Mouse (Mus musculus) forebrain, embryonic 11.5 days (tissue): ENCODE data around the gene Arhgef28. TPM values are rescaled to one million over a fixed set of nuclear protein-coding genes. Genes with fewer than 3 reads are reported as not detected.

Source experiments
- ATAC-seq: fragments of 200-750 bp; cut with Nextera tagmentation; replicated peaks from 2 replicates; pipeline ENCODE4 v1.8.0; 2017; ENCODE audit warnings: moderate TSS enrichment; ENCODE audit not compliant: low FRiP score
- DNase-seq: peaks from one replicate; pipeline ENCODE4 v3.0.0-alpha.2; 2017; ENCODE audit warnings: low spot score
- H3K27ac ChIP-seq: fragments of 300-500 bp; sonication (generic); 2 replicates; pipeline ENCODE4 v1.5.1; 2014; ENCODE audit warnings: low read depth, low read length
- H3K27me3 ChIP-seq: fragments of 300-500 bp; sonication (generic); 2 replicates; pipeline ENCODE4 v1.6.1; 2014; ENCODE audit warnings: mild to moderate bottlenecking, low read length, mixed read lengths; ENCODE audit not compliant: control insufficient read depth, insufficient read depth
- H3K36me3 ChIP-seq: fragments of 300-500 bp; sonication (generic); 2 replicates; pipeline ENCODE4 v1.6.1; 2014; ENCODE audit warnings: mild to moderate bottlenecking, low read length, moderate library complexity, mixed read lengths; ENCODE audit not compliant: control insufficient read depth, insufficient read depth
- H3K4me1 ChIP-seq: fragments of 300-500 bp; sonication (generic); replicated peaks from 2 replicates; pipeline ENCODE4 v1.6.1; 2014; ENCODE audit warnings: low read length, mixed read lengths; ENCODE audit not compliant: control insufficient read depth, insufficient read depth
- H3K4me2 ChIP-seq: fragments of 300-500 bp; sonication (generic); 2 replicates; pipeline ENCODE4 v1.6.1; 2014; ENCODE audit warnings: low read depth, mild to moderate bottlenecking, low read length, moderate library complexity, mixed read lengths; ENCODE audit not compliant: severe bottlenecking
- H3K4me3 ChIP-seq: fragments of 300-500 bp; sonication (generic); 2 replicates; pipeline ENCODE4 v1.5.1; 2014; ENCODE audit warnings: low read depth, low read length
- H3K9ac ChIP-seq: fragments of 300-500 bp; sonication (generic); 2 replicates; pipeline ENCODE4 v1.6.1; 2014; ENCODE audit warnings: low read length
- H3K9me3 ChIP-seq: fragments of 300-500 bp; sonication (generic); 2 replicates; pipeline ENCODE4 v1.6.1; 2016; ENCODE audit warnings: low read length, mixed read lengths; ENCODE audit not compliant: control insufficient read depth
- WGBS: fragments of 180-500 bp; shearing (Covaris S2); extraction: QIAGEN DNeasy Blood & Tissue Kit; methylation state at CpG from one replicate; pipeline ENCODE4 v1.1.7; 2014; 5-methylcytosine and 5-hydroxymethylcytosine counted together
- polyA plus RNA-seq: library from polyadenylated mRNA; unstranded; fragments of >200 nt; fragmentation: Nextera tagmentation; extraction: Ambion mirVana; gene quantifications from 2 replicates; pipeline ENCODE4 v1.2.1, GENCODE M21; 2014

Gene Arhgef28
- polyA plus RNA-seq, 1 experiment from 2014 or later, result 6.3 TPM

GRCm38 (mm10) chr13:98124113-98124745, 82.0 kb downstream of the Arhgef28 start:
- H3K9me3 ChIP-seq, result no peaks in the 10 kb centered on the region
- no peaks in the 10 kb centered on the region for H3K27me3 ChIP-seq
- no peak overlapping the region for H3K27ac ChIP-seq
- H3K4me3 ChIP-seq, result no peak overlapping the region
- no peak for ATAC-seq
- no peak for DNase-seq
- no peaks in the 10 kb centered on the region for H3K36me3 ChIP-seq
- no peak overlapping the region for H3K4me2 ChIP-seq
- WGBS, result 84% methylated on average over 14 of the region's 14 CpGs
- no peaks in the 10 kb centered on the region for H3K4me1 ChIP-seq
- H3K9ac ChIP-seq, result no peak overlapping the region

GRCm38 (mm10) chr13:98122766-98123165, 83.5 kb downstream of the Arhgef28 start:
- Histone ChIP-seq H3K4me2 (no peak overlapping the region), H3K27ac (no peak overlapping the region), H3K36me3 (no peaks in the 10 kb centered on the region), H3K4me1 (no peaks in the 10 kb centered on the region), H3K9me3 (no peaks in the 10 kb centered on the region), H3K9ac (no peak overlapping the region), H3K4me3 (no peak overlapping the region), H3K27me3 (no peaks in the 10 kb centered on the region)
- no peak for ATAC-seq
- no peak for DNase-seq
- 78% methylated on average over 4 of the region's 4 CpGs for WGBS

- Histone ChIP-seq H3K9me3 (no peaks in the 10 kb centered on the region), H3K4me2 (no peak overlapping the region), H3K27me3 (no peaks in the 10 kb centered on the region), H3K4me3 (no peak overlapping the region), H3K4me1 (no peaks in the 10 kb centered on the region), H3K36me3 (no peaks in the 10 kb centered on the region), H3K27ac (no peak overlapping the region), H3K9ac (no peak overlapping the region)
- ATAC-seq, result no peak
- 82% methylated on average over 5 of the region's 5 CpGs for WGBS
- DNase-seq, result no peak
These were observed 84.2 kb downstream of the Arhgef28 start for GRCm38 (mm10) chr13:98121993-98122392.

- Histone ChIP-seq H3K4me2 (no peak overlapping the region), H3K27me3 (no peaks in the 10 kb centered on the region), H3K36me3 (no peaks in the 10 kb centered on the region), H3K4me3 (no peak overlapping the region), H3K9ac (no peak overlapping the region), H3K9me3 (no peaks in the 10 kb centered on the region), H3K4me1 (no peaks in the 10 kb centered on the region), H3K27ac (no peak overlapping the region)
- ATAC-seq (no peak), DNase-seq (no peak)
- WGBS, result 94% methylated on average over 4 of the region's 4 CpGs
These were observed 85.1 kb downstream of the Arhgef28 start for GRCm38 (mm10) chr13:98121124-98121470.

- DNase-seq (no peak), ATAC-seq (no peak)
- no peak overlapping the region for H3K4me2 ChIP-seq
- 80% methylated on average over 11 of the region's 11 CpGs for WGBS
- no peak overlapping the region for H3K27ac ChIP-seq
- no peaks in the 10 kb centered on the region for H3K4me1 ChIP-seq
- no peaks in the 10 kb centered on the region for H3K27me3 ChIP-seq
- H3K9ac ChIP-seq, result no peak overlapping the region
- no peak overlapping the region for H3K4me3 ChIP-seq
- H3K9me3 ChIP-seq, result no peaks in the 10 kb centered on the region
- no peaks in the 10 kb centered on the region for H3K36me3 ChIP-seq
These were observed 85.7 kb downstream of the Arhgef28 start for GRCm38 (mm10) chr13:98120356-98121123.

GRCm38 (mm10) chr13:98118291-98118690, 87.9 kb downstream of the Arhgef28 start:
- no peaks in the 10 kb centered on the region for H3K27me3 ChIP-seq
- H3K4me2 ChIP-seq, result no peak overlapping the region
- DNase-seq, result no peak
- no peak overlapping the region for H3K27ac ChIP-seq
- WGBS, result 73% methylated on average over 4 of the region's 4 CpGs
- H3K4me1 ChIP-seq, result no peaks in the 10 kb centered on the region
- no peak for ATAC-seq
- no peaks in the 10 kb centered on the region for H3K36me3 ChIP-seq
- no peak overlapping the region for H3K9ac ChIP-seq
- no peak overlapping the region for H3K4me3 ChIP-seq
- no peaks in the 10 kb centered on the region for H3K9me3 ChIP-seq

GRCm38 (mm10) chr13:98117566-98118254, 88.5 kb downstream of the Arhgef28 start:
- WGBS, result 69% methylated on average over 7 of the region's 7 CpGs
- Histone ChIP-seq H3K9ac (no peak overlapping the region), H3K4me2 (no peak overlapping the region), H3K27ac (no peak overlapping the region), H3K9me3 (no peaks in the 10 kb centered on the region), H3K27me3 (no peaks in the 10 kb centered on the region), H3K4me3 (no peak overlapping the region), H3K36me3 (no peaks in the 10 kb centered on the region), H3K4me1 (no peaks in the 10 kb centered on the region)
- ATAC-seq (no peak), DNase-seq (no peak)

GRCm38 (mm10) chr13:98115650-98116049, 90.6 kb downstream of the Arhgef28 start:
- no peak overlapping the region for H3K27ac ChIP-seq

More at GRCm38 (mm10) chr13:98115650-98116049, 90.6 kb downstream of the Arhgef28 start:
- Histone ChIP-seq H3K4me1 (no peaks in the 10 kb centered on the region), H3K9ac (no peak overlapping the region), H3K36me3 (no peaks in the 10 kb centered on the region), H3K4me2 (no peak overlapping the region), H3K9me3 (no peaks in the 10 kb centered on the region), H3K4me3 (no peak overlapping the region), H3K27me3 (no peaks in the 10 kb centered on the region)
- no peak for DNase-seq
- ATAC-seq, result no peak
- 81% methylated on average over 6 of the region's 6 CpGs for WGBS
